Mouse (Mus musculus) lung, postnatal 0 days (tissue): Measurements from ENCODE around the gene Aipl1. TPM values are rescaled to one million over a fixed set of nuclear protein-coding genes. Genes with fewer than 3 reads are reported as not detected.

Experiments
- ATAC-seq: fragments of 200-750 bp; cut with Nextera tagmentation; 2 replicates; pipeline ENCODE4 v1.8.0; 2017; ENCODE audit warnings: moderate library complexity
- DNase-seq: peaks from one replicate; pipeline ENCODE4 v3.0.0-alpha.2; 2016; ENCODE audit warnings: low spot score
- H3K27ac ChIP-seq: fragments of 300-500 bp; sonication (generic); 2 replicates; pipeline ENCODE4 v1.5.1; 2014; ENCODE audit warnings: antibody characterized with exemption, mild to moderate bottlenecking, low read length, mixed read lengths
- H3K27me3 ChIP-seq: fragments of 300-500 bp; sonication (generic); replicated peaks from 2 replicates; pipeline ENCODE4 v1.6.1; 2014; ENCODE audit warnings: low read length, mixed read lengths; ENCODE audit not compliant: insufficient read depth
- H3K36me3 ChIP-seq: fragments of 300-500 bp; sonication (generic); 2 replicates; pipeline ENCODE4 v1.6.1; 2014; ENCODE audit warnings: low read length, mixed read lengths; ENCODE audit not compliant: insufficient read depth
- H3K4me1 ChIP-seq: fragments of 300-500 bp; sonication (generic); 2 replicates; pipeline ENCODE4 v1.6.1; 2014; ENCODE audit warnings: antibody characterized with exemption, low read depth, low read length, mixed read lengths; ENCODE audit not compliant: insufficient read depth
- H3K4me2 ChIP-seq: fragments of 300-500 bp; sonication (generic); replicated peaks from 2 replicates; pipeline ENCODE4 v1.6.1; 2014; ENCODE audit warnings: low read depth, mild to moderate bottlenecking, low read length, moderate library complexity, mixed read lengths
- H3K4me3 ChIP-seq: fragments of 300-500 bp; sonication (generic); 2 replicates; pipeline ENCODE4 v1.5.1; 2014; ENCODE audit warnings: low read depth, low read length
- H3K9ac ChIP-seq: fragments of 300-500 bp; sonication (generic); replicated peaks from 2 replicates; pipeline ENCODE4 v1.6.1; 2014; ENCODE audit warnings: low read depth, mild to moderate bottlenecking
- H3K9me3 ChIP-seq: fragments of 300-500 bp; sonication (generic); 2 replicates; pipeline ENCODE4 v1.6.1; 2016; ENCODE audit warnings: low read length, mixed read lengths
- CTCF ChIP-seq: IDR thresholded peaks from 2 replicates; pipeline ENCODE4 v1.5.1; 2016; ENCODE audit warnings: antibody characterized with exemption, mild to moderate bottlenecking
- EP300 ChIP-seq: IDR thresholded peaks from 2 replicates; pipeline ENCODE4 v1.6.1; 2016; ENCODE audit warnings: antibody characterized with exemption, mild to moderate bottlenecking, control low read depth
- WGBS: fragments of 180-500 bp; shearing (Covaris S2); extraction: QIAGEN DNeasy Blood & Tissue Kit; methylation state at CpG from one replicate; pipeline ENCODE4 v1.1.7; 2014; 5-methylcytosine and 5-hydroxymethylcytosine counted together
- polyA plus RNA-seq: library from polyadenylated mRNA; unstranded; fragments of >200 nt; fragmentation: Nextera tagmentation; extraction: Ambion mirVana; gene quantifications from 2 replicates; pipeline ENCODE4 v1.2.1, GENCODE M21; 2015

Gene Aipl1
- polyA plus RNA-seq, 1 experiment from 2014 or later = 0.30 TPM

DNA sequence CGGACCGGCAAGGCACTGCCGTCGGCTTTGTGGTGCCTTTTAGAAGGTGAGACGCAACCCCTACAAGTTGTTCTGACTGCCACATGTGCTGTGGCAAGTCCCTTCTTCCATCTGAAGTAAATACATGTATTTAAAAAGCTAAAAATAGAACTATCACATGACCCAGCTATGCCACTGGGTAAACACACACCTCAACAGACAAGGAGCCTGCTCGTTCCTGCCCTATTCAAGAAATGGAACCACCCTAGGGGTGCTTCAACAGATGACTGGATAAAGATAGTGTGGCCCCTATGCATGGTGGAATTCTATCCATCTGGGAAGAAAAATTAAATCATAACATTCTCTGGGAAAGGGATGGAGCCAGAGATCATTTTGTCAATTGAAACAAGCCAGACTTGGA is 14.5 kb downstream of the Aipl1 start:
- H3K9me3 ChIP-seq = no peaks in the 10 kb centered on the region
- TF ChIP-seq EP300 = no peak
- TF ChIP-seq CTCF = no peak
- no peaks in the 10 kb centered on the region for H3K36me3 ChIP-seq
- no peak overlapping the region for H3K4me3 ChIP-seq
- H3K9ac ChIP-seq = no peak overlapping the region
- H3K4me1 ChIP-seq = no peaks in the 10 kb centered on the region
- DNase-seq (no peak), ATAC-seq (no peak)
- H3K4me2 ChIP-seq = no peak overlapping the region
- no peak overlapping the region for H3K27ac ChIP-seq
- 68% methylated on average over 6 of the region's 6 CpGs for WGBS
- no peaks in the 10 kb centered on the region for H3K27me3 ChIP-seq

- WGBS = 43% methylated on average over 4 of the region's 4 CpGs
- ATAC-seq = no peak
- TF ChIP-seq CTCF = no peak
- no peak for TF ChIP-seq EP300
- Histone ChIP-seq H3K27ac (no peak overlapping the region), H3K4me2 (no peak overlapping the region), H3K4me1 (no peaks in the 10 kb centered on the region), H3K27me3 (no peaks in the 10 kb centered on the region), H3K9me3 (no peaks in the 10 kb centered on the region), H3K36me3 (no peaks in the 10 kb centered on the region), H3K4me3 (no peak overlapping the region), H3K9ac (no peak overlapping the region)
- no peak for DNase-seq
These were observed 16.3 kb downstream of the Aipl1 start for GRCm38 (mm10) chr11:72021015-72021414.

GRCm38 (mm10) chr11:72017253-72017601 is 20.1 kb downstream of the Aipl1 start:
- Histone ChIP-seq H3K9me3 (no peaks in the 10 kb centered on the region), H3K27ac (no peak overlapping the region), H3K9ac (no peak overlapping the region), H3K36me3 (no peaks in the 10 kb centered on the region), H3K4me3 (no peak overlapping the region), H3K4me2 (no peak overlapping the region), H3K4me1 (no peaks in the 10 kb centered on the region), H3K27me3 (no peaks in the 10 kb centered on the region)
- DNase-seq (no peak), ATAC-seq (no peak)
- WGBS = 74% methylated on average over 9 of the region's 9 CpGs
- TF ChIP-seq EP300 = no peak
- TF ChIP-seq CTCF = no peak

DNA sequence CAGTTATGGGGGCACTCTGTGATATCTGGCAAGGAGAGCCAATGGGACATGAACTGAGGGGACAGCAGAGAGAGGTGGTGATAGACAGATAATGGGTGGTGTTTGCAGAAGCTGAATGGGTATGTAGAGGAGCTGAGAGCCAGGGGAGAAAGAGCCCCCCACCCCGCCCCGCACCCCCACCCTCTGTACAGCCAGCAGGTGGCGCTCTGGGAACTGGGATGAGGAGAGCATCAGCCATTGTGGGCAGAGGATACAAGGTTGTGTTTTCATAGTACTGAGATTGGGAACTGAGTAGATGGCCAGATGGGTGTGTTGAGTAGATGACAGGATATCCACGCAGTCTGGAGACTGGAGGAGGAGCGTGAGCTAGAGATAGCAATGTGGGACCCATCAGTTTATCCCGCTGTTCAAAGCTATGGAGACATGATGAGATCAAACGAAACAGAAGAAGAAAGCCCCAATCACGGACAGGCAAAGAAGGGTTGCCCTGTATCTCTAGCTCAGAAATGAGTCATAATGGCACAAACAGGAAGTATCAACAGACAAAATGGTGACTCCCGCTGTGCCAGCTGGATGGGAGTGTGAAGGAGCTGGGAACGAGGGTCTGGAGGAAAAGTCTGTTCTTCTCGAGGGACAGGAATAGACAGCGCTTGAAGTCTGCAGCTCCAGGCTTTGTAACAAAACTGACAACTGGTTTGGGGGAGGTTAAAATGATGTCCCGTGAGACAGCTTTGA is 20.6 kb downstream of the Aipl1 start:
- no peak overlapping the region for H3K9ac ChIP-seq
- no peaks in the 10 kb centered on the region for H3K27me3 ChIP-seq
- H3K27ac ChIP-seq = no peak overlapping the region
- DNase-seq (no peak), ATAC-seq (no peak)
- no peak overlapping the region for H3K4me3 ChIP-seq
- no peaks in the 10 kb centered on the region for H3K36me3 ChIP-seq
- no peak overlapping the region for H3K4me2 ChIP-seq
- 71% methylated on average over 13 of the region's 13 CpGs for WGBS
- no peak for TF ChIP-seq CTCF
- no peak for TF ChIP-seq EP300
- H3K9me3 ChIP-seq = no peaks in the 10 kb centered on the region
- H3K4me1 ChIP-seq = no peaks in the 10 kb centered on the region

DNA sequence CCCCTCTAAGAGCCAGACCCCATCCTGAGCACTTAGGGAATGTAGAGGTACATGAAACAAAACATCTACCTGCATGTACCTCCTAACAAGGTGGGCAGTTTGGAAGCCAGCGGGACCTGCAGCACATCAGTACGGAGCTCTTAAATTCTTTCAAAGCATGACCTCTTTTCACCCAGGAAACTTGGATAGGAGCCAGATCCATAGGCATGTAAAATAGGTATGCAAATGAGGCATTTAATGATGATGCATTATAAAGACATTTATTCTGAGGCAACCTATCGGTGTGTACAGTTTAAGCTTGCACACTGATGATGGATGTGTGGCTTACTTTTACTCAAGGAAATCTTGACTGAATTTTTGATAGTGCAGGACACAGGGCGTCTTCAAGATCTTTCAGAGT is 22.6 kb downstream of the Aipl1 start:
- Histone ChIP-seq H3K4me1 (no peaks in the 10 kb centered on the region), H3K9me3 (no peaks in the 10 kb centered on the region), H3K4me2 (no peak overlapping the region), H3K27me3 (no peaks in the 10 kb centered on the region), H3K4me3 (no peak overlapping the region), H3K9ac (no peak overlapping the region), H3K27ac (no peak overlapping the region), H3K36me3 (no peaks in the 10 kb centered on the region)
- DNase-seq (no peak), ATAC-seq (no peak)
- TF ChIP-seq CTCF (no peak), EP300 (no peak)
- 58% methylated on average over 4 of the region's 4 CpGs for WGBS

GRCm38 (mm10) chr11:72011955-72012354 is 25.4 kb downstream of the Aipl1 start:
- H3K27ac ChIP-seq = no peak overlapping the region
- ATAC-seq (no peak), DNase-seq (no peak)
- 59% methylated on average over 1 of the region's 1 CpGs for WGBS
- no peak overlapping the region for H3K9ac ChIP-seq
- H3K4me1 ChIP-seq = no peaks in the 10 kb centered on the region
- H3K9me3 ChIP-seq = no peaks in the 10 kb centered on the region
- no peaks in the 10 kb centered on the region for H3K36me3 ChIP-seq
- no peak overlapping the region for H3K4me3 ChIP-seq
- H3K4me2 ChIP-seq = no peak overlapping the region
- H3K27me3 ChIP-seq = no peaks in the 10 kb centered on the region
- no peak for TF ChIP-seq EP300
- no peak for TF ChIP-seq CTCF
